Mouse (Mus musculus) forelimb bud, embryonic 11.5 days (tissue): ENCODE data around the gene Tctn3.
"Not testable (repeated sequence)": the region's sequence is repeated elsewhere in the genome, so short reads cannot be mapped to it uniquely, and the experiment has no call there.

Source experiments
- DNase-seq: peaks from one replicate; pipeline ENCODE4 v3.0.0-alpha.2; 2012; ENCODE audit warnings: low read depth, low spot score

The Tctn3 gene

GRCm38 (mm10) chr19:40625935-40626334, 13.9 kb upstream of the Tctn3 start:
- no peak for DNase-seq

GRCm38 (mm10) chr19:40621616-40622015, 9.6 kb upstream of the Tctn3 start:
- DNase-seq = not testable (repeated sequence)

GRCm38 (mm10) chr19:40616021-40616420, 4.0 kb upstream of the Tctn3 start:
- no peak for DNase-seq

DNA sequence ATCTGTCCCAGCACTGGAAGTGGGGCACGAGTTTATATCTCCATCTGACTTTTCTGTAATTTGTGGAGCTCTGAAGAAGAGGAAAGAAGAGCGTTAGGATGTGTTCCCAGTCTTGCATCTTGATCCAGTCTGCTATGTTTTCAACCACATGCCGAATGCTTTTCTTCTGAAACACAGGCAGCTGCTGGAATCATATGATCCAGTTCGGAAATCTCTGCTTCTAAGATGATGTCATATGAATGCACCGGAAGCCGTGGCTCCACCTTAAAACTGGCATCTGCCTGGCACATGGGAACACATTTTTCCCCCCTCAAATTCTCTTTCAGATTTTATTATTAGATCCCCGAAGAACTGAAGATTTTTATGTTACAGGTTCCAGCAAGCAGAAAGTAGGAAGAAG, 2.8 kb upstream of the Tctn3 start:
- DNase-seq = no peak

DNA sequence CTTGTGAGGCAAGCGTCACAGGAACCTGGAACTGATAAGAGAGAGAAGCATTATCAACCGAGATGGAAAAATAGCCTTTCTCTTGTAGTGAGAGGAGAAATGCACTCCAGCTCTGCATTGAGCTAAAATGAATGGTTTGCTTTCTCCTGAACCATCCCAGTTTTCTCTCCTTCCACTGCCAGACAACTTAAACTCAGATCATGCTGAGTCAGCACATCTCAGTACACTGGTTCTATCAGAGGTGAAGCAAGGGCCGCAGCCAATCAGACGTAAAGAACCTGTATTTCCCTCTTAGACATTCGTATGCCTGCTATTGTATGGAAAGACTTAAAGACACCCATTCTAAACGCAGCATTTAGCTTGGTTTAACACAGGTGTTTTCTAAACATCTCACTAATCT, 4.4 kb downstream of the Tctn3 start:
- DNase-seq = no peak

GRCm38 (mm10) chr19:40605189-40605588, 6.8 kb downstream of the Tctn3 start:
- DNase-seq = no peak

DNA sequence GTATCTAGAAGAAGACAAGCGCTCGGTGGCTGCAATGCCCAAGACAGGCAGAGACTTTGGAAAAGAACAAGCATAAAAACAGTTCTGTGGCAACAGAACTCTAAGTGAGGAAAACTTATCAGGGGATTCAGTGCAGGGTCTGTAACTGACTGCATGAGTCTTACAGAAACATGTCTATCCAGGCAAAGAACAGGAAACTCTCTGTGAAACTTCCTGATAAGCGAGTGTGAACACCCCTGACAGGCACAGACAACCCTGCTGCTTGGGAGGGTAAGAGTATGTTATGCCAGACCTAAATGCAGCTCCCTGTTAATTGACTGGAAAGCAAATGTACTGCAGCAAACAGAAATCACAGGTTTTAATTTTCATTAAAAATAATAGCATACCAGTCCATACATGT, 10.2 kb downstream of the Tctn3 start:
- DNase-seq = no peak

- DNase-seq = not testable (repeated sequence)
Observed at GRCm38 (mm10) chr19:40600846-40601245, 11.2 kb downstream of the Tctn3 start.

DNA sequence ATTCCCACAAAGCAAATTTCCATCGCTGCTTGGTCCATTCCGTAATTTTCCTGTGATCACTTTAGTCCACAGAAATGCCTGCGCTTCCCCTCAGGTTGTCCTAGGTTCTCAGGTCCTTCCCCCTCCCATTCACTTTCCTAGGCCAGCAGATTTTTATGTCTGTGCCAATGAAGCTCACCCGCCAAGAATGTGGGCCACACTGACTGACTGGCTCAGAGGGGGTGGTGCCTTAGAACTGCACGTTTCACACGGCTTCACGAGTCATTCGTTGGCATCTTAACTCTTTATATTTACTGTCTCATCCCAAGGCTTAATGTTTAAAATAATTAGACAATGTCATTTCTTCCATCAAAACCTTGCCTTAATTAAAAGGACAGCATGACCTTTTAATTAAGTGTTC, 16.2 kb downstream of the Tctn3 start:
- no peak for DNase-seq

DNA sequence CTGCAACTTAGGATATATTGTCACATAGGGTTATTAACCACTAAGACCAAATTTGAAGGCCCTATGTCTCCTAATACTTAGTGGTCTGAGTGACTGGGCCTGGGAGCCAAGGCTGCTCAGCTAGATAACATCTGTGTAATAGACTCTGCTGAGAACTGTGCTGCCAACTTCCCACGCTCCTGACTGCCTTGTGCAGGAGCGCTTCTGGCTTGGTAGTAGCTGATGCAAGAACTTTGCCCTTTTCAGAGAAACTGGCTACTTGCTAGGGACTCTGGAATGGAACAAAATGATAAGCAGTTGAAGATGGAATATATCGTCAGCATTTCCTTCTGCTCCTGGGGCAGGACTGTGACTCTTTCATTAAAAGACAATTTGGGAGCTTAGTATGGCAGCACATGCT, 16.8 kb downstream of the Tctn3 start:
- DNase-seq = no peak

GRCm38 (mm10) chr19:40589530-40589880, 22.5 kb downstream of the Tctn3 start:
- DNase-seq = no peak

- DNase-seq = peak; percentile 91
Observed at GRCm38 (mm10) chr19:40588847-40589529, 23.0 kb downstream of the Tctn3 start.

DNA sequence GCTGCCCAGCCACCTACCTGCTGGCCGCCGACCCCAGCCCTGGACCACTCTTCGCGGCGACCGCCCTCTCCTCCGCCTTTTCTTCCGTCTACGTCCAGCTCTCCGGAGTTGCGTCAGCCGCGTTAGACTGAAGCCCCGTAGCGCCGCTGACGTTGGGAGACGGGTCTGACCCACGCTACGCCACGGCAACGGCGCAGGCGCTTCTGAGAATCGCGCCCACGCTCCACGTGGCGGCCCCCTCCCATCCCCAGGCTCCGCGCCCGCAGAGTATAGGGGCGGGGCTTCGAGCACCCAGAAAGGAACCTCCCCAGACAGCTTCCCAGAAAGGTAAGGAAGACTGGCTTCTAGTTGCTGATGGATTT, 23.8 kb downstream of the Tctn3 start, which contains the start of gene Aldh18a1:
Gene Aldh18a1, minus strand, starts transcription at position 171 of the 362 bp plus-strand sequence.
- DNase-seq = peak; percentile 97

DNA sequence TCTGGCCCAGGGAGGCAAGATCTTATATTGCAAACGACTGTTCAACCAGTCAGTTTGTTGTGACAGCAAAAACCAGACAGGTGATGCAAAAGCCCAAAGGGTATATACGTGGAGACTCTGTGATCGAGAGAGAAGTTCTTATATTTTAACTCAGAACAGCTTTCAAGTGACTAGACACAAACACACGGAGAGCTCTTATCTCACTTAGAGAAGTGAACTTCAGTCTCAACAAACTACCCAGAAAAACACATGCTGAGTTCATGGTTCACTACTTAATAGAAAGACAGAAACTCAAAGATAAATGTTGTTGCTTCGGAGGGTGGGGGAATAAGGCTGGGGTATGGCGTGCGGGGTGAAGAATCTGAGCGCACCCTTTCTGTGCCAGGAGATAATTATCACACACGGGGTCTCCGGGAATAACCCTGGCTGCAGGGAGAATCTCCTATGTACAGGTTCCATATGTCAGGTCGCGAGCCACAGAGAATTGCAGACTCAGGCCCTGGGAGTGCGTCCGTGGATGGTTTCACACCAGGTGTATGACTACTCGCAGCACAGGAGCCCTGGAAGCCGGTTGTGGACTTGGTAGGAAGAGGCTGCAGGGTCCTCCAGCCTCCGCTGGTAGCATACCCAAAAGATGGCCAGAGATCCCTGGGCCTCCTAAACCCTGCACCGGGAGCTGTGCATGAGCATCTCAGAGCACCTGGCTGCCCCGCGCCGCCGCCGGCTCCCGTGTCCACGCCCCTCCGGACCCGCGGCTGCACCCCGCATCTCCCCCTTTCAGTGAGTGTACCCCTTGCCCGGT, 24.3 kb downstream of the Tctn3 start:
- no peak for DNase-seq

GRCm38 (mm10) chr19:40586908-40587307, 25.1 kb downstream of the Tctn3 start:
- DNase-seq = no peak

- no peak for DNase-seq
Observed at GRCm38 (mm10) chr19:40581662-40582061, 30.4 kb downstream of the Tctn3 start.

DNA sequence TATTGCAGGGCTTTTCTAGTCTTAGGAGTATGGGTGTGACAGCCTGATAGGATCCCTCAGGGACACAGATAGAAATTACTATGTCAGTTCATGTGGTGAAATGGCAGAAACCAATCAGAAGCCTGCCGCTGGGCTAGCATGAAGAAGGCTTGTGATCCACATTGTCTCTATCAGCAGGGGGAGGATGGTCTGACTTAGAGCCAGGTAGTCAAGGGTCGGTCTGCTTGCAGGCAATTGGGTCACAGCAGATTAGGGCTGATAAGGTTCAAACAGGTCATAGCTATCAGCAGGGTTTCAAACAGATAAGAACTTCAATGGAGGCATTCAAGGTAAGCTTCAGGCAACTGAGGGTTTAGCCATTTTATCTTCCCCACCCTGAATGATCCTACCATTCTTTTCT, 31.1 kb downstream of the Tctn3 start:
- DNase-seq = no peak

- DNase-seq = no peak
Observed at GRCm38 (mm10) chr19:40575438-40575837, 36.6 kb downstream of the Tctn3 start.

DNA sequence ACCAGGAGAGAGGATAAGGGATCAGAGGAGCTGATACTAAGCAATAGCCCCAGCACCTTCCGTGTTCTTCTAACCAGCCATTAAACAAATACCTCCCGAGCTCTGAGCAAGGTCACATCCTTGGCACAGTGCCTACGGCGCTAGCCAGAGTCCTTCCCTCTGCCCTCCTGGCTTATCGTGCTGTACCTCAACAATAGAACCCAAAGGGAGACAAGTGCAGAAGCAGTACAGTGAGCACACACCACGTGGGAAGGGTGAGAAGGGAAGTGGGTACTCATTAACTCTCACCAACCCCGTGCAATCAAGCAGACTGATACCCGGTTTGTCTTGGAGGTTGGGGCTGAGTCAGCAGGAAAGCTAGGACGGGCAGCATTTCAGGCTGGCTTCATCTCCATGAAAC, 41.3 kb downstream of the Tctn3 start:
- no peak for DNase-seq

DNA sequence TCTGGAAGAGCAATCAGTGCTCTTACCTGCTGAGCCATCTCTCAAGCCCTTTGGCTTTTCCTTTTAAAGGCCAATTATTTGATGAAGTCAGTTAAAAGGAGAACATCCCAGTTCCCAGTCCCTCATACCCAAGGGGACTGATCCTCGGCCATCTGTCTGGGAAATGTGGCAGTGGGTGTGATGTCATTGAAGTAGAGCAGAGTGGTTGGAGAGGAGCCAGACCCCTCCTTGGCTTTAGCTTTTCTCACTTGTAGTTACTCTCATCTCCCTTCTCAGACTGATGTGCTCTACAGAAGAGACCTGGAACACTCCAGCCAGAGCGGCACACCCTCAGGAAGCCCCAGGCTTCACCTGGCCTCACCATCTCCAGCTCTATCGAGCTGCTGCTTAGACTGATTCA, 44.4 kb downstream of the Tctn3 start:
- no peak for DNase-seq

DNA sequence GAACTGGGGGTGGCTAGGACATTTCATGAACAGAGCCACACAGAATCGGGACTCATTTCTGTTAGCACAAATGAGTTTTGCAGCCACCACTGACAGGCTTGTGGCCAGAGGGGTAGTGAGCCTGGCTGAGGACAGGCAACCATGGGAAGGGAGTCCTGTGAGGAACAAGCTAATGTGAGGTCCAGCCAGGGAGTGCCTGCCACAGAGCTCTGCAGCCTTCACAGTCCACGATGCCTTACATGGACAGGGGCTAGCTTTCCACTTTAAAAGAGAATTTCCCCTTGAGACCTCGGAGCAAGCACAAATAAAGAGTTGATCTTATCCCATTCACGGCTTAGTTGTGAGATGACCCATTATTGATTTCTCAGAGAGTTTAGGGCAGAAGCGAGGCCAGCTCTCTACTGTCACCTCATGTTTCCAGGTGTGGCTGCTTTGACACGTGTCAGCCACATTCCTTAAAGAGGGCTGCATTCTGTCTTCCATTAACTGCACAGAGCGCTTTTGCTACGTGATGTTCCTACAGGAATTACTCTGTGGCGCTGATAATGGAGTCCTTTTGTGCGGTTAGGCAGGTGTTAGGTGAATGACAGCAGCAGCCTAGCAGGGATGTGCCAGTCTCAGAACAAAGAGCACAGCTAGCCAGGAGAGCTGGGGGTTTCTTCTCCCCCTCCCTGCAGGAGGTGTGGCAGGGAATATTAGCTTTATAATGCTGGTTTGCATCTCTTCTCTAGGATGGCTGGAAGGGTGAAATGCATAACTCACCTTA, 48.0 kb downstream of the Tctn3 start:
- DNase-seq = no peak

- DNase-seq = not testable (repeated sequence)
Observed at GRCm38 (mm10) chr19:40561521-40561920, 50.5 kb downstream of the Tctn3 start.

GRCm38 (mm10) chr19:40556029-40556428, 56.0 kb downstream of the Tctn3 start:
- DNase-seq = no peak
